Mouse (Mus musculus) testis, adult 2 months (tissue): ENCODE results near the gene Fbxw9.

ENCODE experiments used
- CTCF ChIP-seq: fragments of 200-500 bp; IDR thresholded peaks from 2 replicates; pipeline ENCODE4 v1.5.1; 2012; ENCODE audit warnings: low read depth, mild to moderate bottlenecking, inconsistent platforms, low read length, moderate library complexity; ENCODE audit not compliant: control insufficient read depth, insufficient read depth, insufficient replicate concordance
- POLR2A ChIP-seq: fragments of 200-500 bp; IDR thresholded peaks from 2 replicates; pipeline ENCODE4 v1.6.1; 2012; ENCODE audit warnings: low read depth, mild to moderate bottlenecking, inconsistent platforms, low read length, moderate library complexity; ENCODE audit not compliant: control insufficient read depth

GRCm38 (mm10) chr8:85084633-85085032 is 24.8 kb downstream of the Fbxw9 start:
- TF ChIP-seq CTCF (no peak), POLR2A (no peak)
